Comparison of ENCODE assay signal across 19 mouse cellular contexts in the genomic region with DNA sequence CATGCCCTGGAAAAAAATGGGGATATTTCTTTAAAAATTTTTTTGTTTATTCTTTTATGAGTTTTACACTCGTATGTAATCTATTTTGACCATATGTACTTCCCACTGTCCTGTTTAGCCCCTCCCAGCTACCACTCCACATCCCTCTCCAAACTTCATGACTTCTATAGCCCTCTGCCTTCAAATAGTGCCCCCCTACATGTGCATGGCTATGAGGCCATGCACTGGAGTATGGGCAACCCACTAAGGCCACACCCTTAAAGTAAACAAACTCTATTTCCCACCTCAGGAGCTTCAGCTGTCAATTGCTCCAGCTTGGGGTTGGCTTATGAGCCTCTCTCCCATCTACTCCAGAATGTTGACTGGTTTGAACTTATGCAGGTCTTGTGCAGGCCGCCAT.
"Had no signal": no experiment of that assay in that cellular context is flagged by ENCODE, and none has a peak within 500 bp of the region (broad histone marks: within the 10 kb centered on the region; RNA-seq: fewer than 3 reads in every experiment).

No protein-coding gene starts in this region.

- H3K9ac ChIP-seq: limb, embryonic 13.5 days; liver, embryonic 12.5 days; liver, embryonic 15.5 days; lung, embryonic 15.5 days; midbrain, embryonic 12.5 days; neural tube, embryonic 15.5 days; stomach, embryonic 15.5 days had no signal

- H3K4me1 ChIP-seq: limb, embryonic 10.5 days; limb, embryonic 13.5 days; liver, embryonic 12.5 days; liver, embryonic 15.5 days; lung, embryonic 15.5 days; stomach, embryonic 15.5 days had no signal

- DNase-seq: kidney, postnatal 25 days; liver; lung, adult 18-20 months; lung, postnatal 10 days; lung, postnatal 4 days; right cerebral cortex, postnatal 14 days; spleen, adult 18-20 months; thymus, postnatal 25 days had no signal

- H3K27me3 ChIP-seq: limb, embryonic 13.5 days; liver, embryonic 12.5 days; liver, embryonic 15.5 days; lung, embryonic 15.5 days; midbrain, embryonic 12.5 days; neural tube, embryonic 15.5 days; stomach, embryonic 15.5 days had no signal

- H3K27ac ChIP-seq: kidney, postnatal 0 days; limb, embryonic 10.5 days; limb, embryonic 13.5 days; liver, embryonic 12.5 days; liver, embryonic 15.5 days; lung, embryonic 15.5 days; midbrain, embryonic 12.5 days; neural tube, embryonic 15.5 days; stomach, embryonic 15.5 days had no signal

- H3K36me3 ChIP-seq: limb, embryonic 10.5 days; limb, embryonic 13.5 days; liver, embryonic 12.5 days; liver, embryonic 15.5 days; lung, embryonic 15.5 days; midbrain, embryonic 12.5 days; neural tube, embryonic 15.5 days; stomach, embryonic 15.5 days had no signal

- H3K4me2 ChIP-seq: limb, embryonic 13.5 days; liver, embryonic 12.5 days; liver, embryonic 15.5 days; lung, embryonic 15.5 days; midbrain, embryonic 12.5 days; neural tube, embryonic 15.5 days; stomach, embryonic 15.5 days had no signal

- H3K9me3 ChIP-seq: limb, embryonic 10.5 days; limb, embryonic 13.5 days; liver, embryonic 12.5 days; liver, embryonic 15.5 days; lung, embryonic 15.5 days; midbrain, embryonic 12.5 days; neural tube, embryonic 15.5 days; stomach, embryonic 15.5 days had no signal

- H3K4me3 ChIP-seq: layer of hippocampus, adult 2 months; limb, embryonic 10.5 days; limb, embryonic 13.5 days; liver, embryonic 12.5 days; liver, embryonic 15.5 days; lung, embryonic 15.5 days; midbrain, embryonic 12.5 days; myocyte; neural tube, embryonic 15.5 days; stomach, embryonic 15.5 days had no signal

- ATAC-seq: liver, embryonic 12.5 days had no signal
